Mouse (Mus musculus) MEL (cell line): ENCODE data around the gene F830045P16Rik. TPM values are rescaled to one million over a fixed set of nuclear protein-coding genes. Genes with fewer than 3 reads are reported as not detected.
A peak's percentile ranks its signal among the peaks of the same experiment; 100 is the strongest.

ENCODE experiments used
- DNase-seq: peaks from one replicate; pipeline ENCODE4 v3.0.0; 2011; ENCODE audit warnings: low read depth, low spot score
- H3K27ac ChIP-seq: 2 replicates; pipeline ENCODE4 v1.5.1; 2012; ENCODE audit warnings: low read depth, mild to moderate bottlenecking, control low read depth, low read length, moderate library complexity; ENCODE audit not compliant: control insufficient read depth
- H3K27me3 ChIP-seq, 2 experiments: fragments of 150-350 bp in 1 of 2; sonication (generic) in 1 of 2; 2 replicates each; pipeline ENCODE4 v1.6.1; 2012; ENCODE audit warnings: low read length in 2 of 2, mild to moderate bottlenecking in 2 of 2, improper control_type of control experiment in 1 of 2, moderate library complexity in 1 of 2; ENCODE audit not compliant: insufficient read depth in 2 of 2, control insufficient read depth in 1 of 2
- H3K36me3 ChIP-seq, 2 experiments: 2 replicates each; pipeline ENCODE4 v1.6.1; 2012 to 2014; ENCODE audit warnings: low read length in 2 of 2, improper control_type of control experiment in 1 of 2, inconsistent platforms in 1 of 2, mild to moderate bottlenecking in 1 of 2; ENCODE audit not compliant: insufficient read depth in 2 of 2, control insufficient read depth in 1 of 2
- H3K4me1 ChIP-seq, 2 experiments: fragments of 150-350 bp in 1 of 2; sonication (generic) in 1 of 2; 2 replicates each; pipeline ENCODE4 v1.6.1; 2012; ENCODE audit warnings: low read length in 2 of 2, improper control_type of control experiment in 1 of 2, mild to moderate bottlenecking in 1 of 2; ENCODE audit not compliant: insufficient read depth in 2 of 2, control insufficient read depth in 1 of 2
- H3K4me3 ChIP-seq, 2 experiments: fragments of 150-350 bp in 1 of 2; sonication (generic) in 1 of 2; 2 replicates each; pipeline ENCODE4 v1.5.1; 2012; ENCODE audit warnings: low read depth in 2 of 2, low read length in 2 of 2, mild to moderate bottlenecking in 2 of 2, moderate library complexity in 2 of 2, control low read depth in 1 of 2, improper control_type of control experiment in 1 of 2; ENCODE audit not compliant: control insufficient read depth in 1 of 2, insufficient read depth in 1 of 2
- H3K79me2 ChIP-seq: 2 replicates; pipeline ENCODE4 v1.6.1; 2012; ENCODE audit warnings: mild to moderate bottlenecking, low read length, moderate library complexity; ENCODE audit not compliant: control insufficient read depth, poor library complexity, insufficient read depth
- H3K9ac ChIP-seq: 2 replicates; pipeline ENCODE4 v1.6.1; 2012; ENCODE audit warnings: low read depth, mild to moderate bottlenecking, control low read depth, low read length, moderate library complexity; ENCODE audit not compliant: control insufficient read depth, poor library complexity, severe bottlenecking
- H3K9me3 ChIP-seq: fragments of 150-350 bp; sonication (generic); replicated peaks from 2 replicates; pipeline ENCODE4 v1.6.1; 2012; ENCODE audit warnings: mild to moderate bottlenecking, low read length, improper control_type of control experiment, moderate library complexity; ENCODE audit not compliant: insufficient read depth
- CHD2 ChIP-seq: IDR thresholded peaks from 2 replicates; pipeline ENCODE4 v1.6.1; 2011; ENCODE audit warnings: low read length, improper control_type of control experiment
- CTCF ChIP-seq, 3 experiments: IDR thresholded peaks in 2 of 3; conservative IDR thresholded peaks in 1 of 3; 2 replicates each; pipeline ENCODE4 v1.5.1; 2011 to 2012; ENCODE audit warnings: low read length in 3 of 3, low read depth in 2 of 3, mild to moderate bottlenecking in 2 of 3, improper control_type of control experiment in 1 of 3, inconsistent platforms in 1 of 3, mixed read lengths in 1 of 3, moderate library complexity in 1 of 3; ENCODE audit not compliant: control insufficient read depth in 1 of 3, insufficient read depth in 1 of 3, poor library complexity in 1 of 3, severe bottlenecking in 1 of 3
- E2F4 ChIP-seq: IDR thresholded peaks from 2 replicates; pipeline ENCODE4 v1.6.1; 2011; ENCODE audit warnings: low read depth, low read length, improper control_type of control experiment, borderline replicate concordance
- ELF1 ChIP-seq: IDR thresholded peaks from 2 replicates; pipeline ENCODE4 v1.6.1; 2014; ENCODE audit warnings: low read depth, mild to moderate bottlenecking, inconsistent platforms, low read length, improper control_type of control experiment, moderate library complexity
- GABPA ChIP-seq: IDR thresholded peaks from 2 replicates; pipeline ENCODE4 v1.6.1; 2012; ENCODE audit warnings: low read depth, mild to moderate bottlenecking, inconsistent platforms, low read length, improper control_type of control experiment, moderate library complexity
- GATA1 ChIP-seq: IDR thresholded peaks from 2 replicates; pipeline ENCODE4 v1.6.1; 2011; ENCODE audit warnings: low read depth, low read length, improper control_type of control experiment
- KAT2A ChIP-seq: conservative IDR thresholded peaks from 2 replicates; pipeline ENCODE4 v1.6.1; 2012; ENCODE audit warnings: low read depth, low read length, improper control_type of control experiment, inconsistent platforms
- MAFK ChIP-seq: IDR thresholded peaks from 2 replicates; pipeline ENCODE4 v1.6.1; 2011; ENCODE audit warnings: low read depth, mild to moderate bottlenecking, low read length, improper control_type of control experiment, borderline replicate concordance
- MEF2A ChIP-seq: IDR thresholded peaks from 2 replicates; pipeline ENCODE4 v1.6.1; 2014; ENCODE audit warnings: low read depth, mild to moderate bottlenecking, inconsistent platforms, low read length, improper control_type of control experiment; ENCODE audit not compliant: poor library complexity, insufficient replicate concordance, severe bottlenecking; ENCODE audit errors: extremely low read depth
- MYB ChIP-seq: IDR thresholded peaks from 2 replicates; pipeline ENCODE4 v1.6.1; 2011; ENCODE audit warnings: mild to moderate bottlenecking, low read depth, low read length, improper control_type of control experiment
- MYC ChIP-seq: IDR thresholded peaks from 2 replicates; pipeline ENCODE4 v1.6.1; 2011; ENCODE audit warnings: low read depth, mild to moderate bottlenecking, low read length, improper control_type of control experiment, moderate library complexity
- RAD21 ChIP-seq: IDR thresholded peaks from 2 replicates; pipeline ENCODE4 v1.6.1; 2011; ENCODE audit warnings: mild to moderate bottlenecking, low read depth, low read length, improper control_type of control experiment
- SMC3 ChIP-seq: IDR thresholded peaks from 2 replicates; pipeline ENCODE4 v1.6.1; 2011; ENCODE audit warnings: low read depth, low read length, improper control_type of control experiment
- ZC3H11A ChIP-seq: IDR thresholded peaks from 2 replicates; pipeline ENCODE4 v1.6.1; 2012; ENCODE audit warnings: low read depth, mild to moderate bottlenecking, inconsistent platforms, low read length, improper control_type of control experiment
- polyA plus RNA-seq, 2 experiments: library from polyadenylated mRNA; stranded (reverse) in 1 of 2; unstranded in 1 of 2; fragments of >175 nt in 1 of 2; fragments of >200 nt in 1 of 2; gene quantifications; 2 replicates each; pipeline versions ENCODE4 v1.2.1 to v1.2.4; 2012; ENCODE audit warnings: low replicate concordance in 2 of 2, low read depth in 1 of 2; ENCODE audit not compliant: insufficient read length in 2 of 2, insufficient read depth in 1 of 2, missing spikeins in 1 of 2
- total RNA-seq: library from RNA; depleted of rRNA; stranded (reverse); fragments of 300-350 nt; gene quantifications from 2 replicates; pipeline ENCODE4 v1.2.3, GENCODE M21; 2012

Gene F830045P16Rik
- total and polyA plus RNA-seq, 3 experiments = not detected

DNA sequence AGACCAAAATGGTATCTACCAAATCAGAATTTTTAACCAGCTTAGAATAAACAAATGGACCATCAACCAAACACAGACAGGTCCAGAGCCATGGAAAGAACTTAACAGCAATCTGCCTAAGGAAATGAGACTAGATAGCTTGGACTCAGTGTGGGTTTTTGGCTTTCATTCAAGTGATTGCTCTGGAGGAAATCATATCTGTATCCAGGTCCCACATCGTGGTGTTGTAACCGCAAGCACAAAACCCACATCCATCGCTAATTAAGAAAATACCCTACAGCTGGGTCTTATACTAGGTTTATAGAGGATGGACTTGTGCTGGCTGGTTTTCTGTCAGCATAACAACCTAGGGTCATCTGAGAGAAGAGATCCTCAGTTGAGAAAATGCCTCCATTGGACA lies 53.3 kb downstream of the F830045P16Rik start (continued):
- TF ChIP-seq MEF2A = no peak

DNA sequence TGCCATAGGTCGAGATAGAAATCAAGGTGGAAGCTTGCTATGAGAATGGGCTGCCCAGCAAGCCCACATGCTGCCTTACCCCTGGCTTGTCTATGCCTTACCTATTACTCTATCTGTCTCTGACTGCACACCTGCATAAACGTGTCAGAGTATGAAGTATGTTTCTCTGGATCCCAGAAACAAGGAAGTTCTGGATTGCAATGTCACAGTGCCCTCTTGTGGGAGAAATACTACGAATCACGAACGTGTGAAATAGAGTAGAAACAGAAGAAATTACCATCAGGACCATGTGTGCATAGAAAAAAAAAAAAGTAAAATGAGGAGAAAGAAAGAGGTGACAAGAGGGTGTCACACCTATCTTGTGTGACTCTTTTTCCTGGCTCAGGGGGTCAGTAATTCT lies 64.5 kb downstream of the F830045P16Rik start:
- no peaks in the 10 kb centered on the region for H3K4me1 ChIP-seq
- no peaks in the 10 kb centered on the region for H3K27me3 ChIP-seq
- no peak overlapping the region for H3K9ac ChIP-seq
- no peak overlapping the region for H3K27ac ChIP-seq
- no peaks in the 10 kb centered on the region for H3K79me2 ChIP-seq
- H3K4me3 ChIP-seq = no peak overlapping the region
- H3K9me3 ChIP-seq = no peaks in the 10 kb centered on the region
- 0 out of 2 replicates have a peak, but pooled peaks have one; percentile 15 for TF ChIP-seq ELF1
- no peak for TF ChIP-seq GABPA
- TF ChIP-seq KAT2A = no peak
- peak; percentile 51; the same call in 1 of the 2 replicates for TF ChIP-seq ZC3H11A
- peak in 2 of 3 experiments; percentile 56 to 80; a peak in 4 of 6 replicates for TF ChIP-seq CTCF (IDR thresholded peaks at IDR 0.05 in 2 of 3, conservative IDR thresholded peaks at IDR 0.05 in 1 of 3; ENCODE audit: control insufficient read depth in 1 of 3, insufficient read depth in 1 of 3, low read depth in 2 of 3, low read length in 3 of 3, poor library complexity in 1 of 3, severe bottlenecking in 1 of 3)
- peak; percentile 82 for TF ChIP-seq RAD21
- TF ChIP-seq SMC3 = peak; percentile 72
- TF ChIP-seq, all 39 proteins: peak for 5
- no peaks in the 10 kb centered on the region for H3K36me3 ChIP-seq
- peak; percentile 62 for DNase-seq

DNA sequence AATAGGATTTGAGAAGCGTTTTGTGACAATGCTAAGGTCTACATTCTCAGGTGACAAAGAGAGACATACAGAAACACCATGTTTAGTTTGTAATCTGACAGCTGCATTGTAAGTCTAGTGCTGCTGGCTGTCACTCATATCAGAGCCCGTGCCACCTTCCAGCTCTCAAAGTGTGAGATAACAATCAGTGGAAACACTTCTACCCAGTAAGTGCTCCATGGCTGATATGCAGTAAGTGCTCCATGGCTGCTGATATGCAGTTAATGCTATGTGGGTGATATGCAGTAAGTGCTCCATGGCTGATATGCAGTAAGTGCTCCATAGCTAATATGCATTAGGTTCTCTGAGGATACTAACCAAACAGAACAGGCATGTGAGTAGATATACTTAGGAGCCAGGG lies 65.6 kb downstream of the F830045P16Rik start:
- Histone ChIP-seq H3K27me3 (peaks cover 0 to 3% of the 10 kb centered on the region in 2 experiments; a peak in 2 of 4 replicates), H3K9ac (no peak overlapping the region), H3K4me1 (no peaks in the 10 kb centered on the region), H3K79me2 (no peaks in the 10 kb centered on the region), H3K9me3 (no peaks in the 10 kb centered on the region), H3K27ac (no peak overlapping the region), H3K36me3 (no peaks in the 10 kb centered on the region), H3K4me3 (no peak overlapping the region)
- DNase-seq = peak; percentile 20
- TF ChIP-seq SMC3 (no peak), MYB (no peak), CHD2 (no peak), MAFK (no peak), GATA1 (peak; percentile 39; the same call in 1 of the 2 replicates), RAD21 (no peak), MYC (no peak), E2F4 (no peak)
